Mouse (Mus musculus) kidney, adult 10 weeks (tissue): ENCODE results near the gene 1700001F09Rik. TPM values are rescaled to one million over a fixed set of nuclear protein-coding genes. Genes with fewer than 3 reads are reported as not detected.

Source experiments
- polyA plus RNA-seq: library from polyadenylated mRNA; stranded (reverse); fragments of 350-450 nt; fragmentation: Illumina TruSeq; extraction: RNeasy Lipid Tissue Mini Kit (QIAGEN cat#74804); gene quantifications from one replicate; pipeline ENCODE4 v1.2.3, GENCODE M21; 2014; ENCODE audit warnings: low read depth, low replicate concordance

The 1700001F09Rik gene
- polyA plus RNA-seq: not detected

DNA sequence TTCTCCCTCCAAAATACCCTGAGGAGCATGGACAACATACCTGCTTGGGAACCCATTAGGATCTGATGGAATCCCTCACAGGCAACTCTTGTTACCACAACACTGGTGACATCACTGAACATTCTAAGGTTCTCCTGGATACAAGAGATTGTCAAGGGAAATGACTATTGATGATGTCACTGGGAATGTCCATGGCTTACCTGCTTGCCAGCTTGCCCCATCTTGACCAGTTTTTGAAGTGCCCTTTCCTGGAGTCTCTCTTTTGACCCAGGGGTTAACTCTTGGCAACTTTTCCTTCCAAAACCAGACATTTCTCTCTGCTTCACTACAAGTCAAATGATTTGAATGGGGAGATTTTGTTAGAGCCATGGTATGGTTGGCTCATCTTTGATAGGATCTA, at the start of gene 1700001F09Rik:
TSS of gene 1700001F09Rik (minus strand) at position 101 of the 400 bp plus-strand sequence.

GRCm38 (mm10) chr14:43293503-43293902, 54.1 kb downstream of the 1700001F09Rik start, which contains the start of gene Gm8127:
TSS of gene Gm8127 (minus strand) at chr14:43293832.

Other genes with a start within 250 kb of the 1700001F09Rik start
- gene Gm8104, start 247.2 kb downstream of the 1700001F09Rik start, polyA plus RNA-seq: not detected
- 0.40 TPM for gene Gm7233, start 167.9 kb downstream of the 1700001F09Rik start, polyA plus RNA-seq
- gene Gm8122, start 112.5 kb downstream of the 1700001F09Rik start, polyA plus RNA-seq: not detected
- gene Gm8126, start 89.2 kb downstream of the 1700001F09Rik start, polyA plus RNA-seq: 4.1 TPM
- 1.5 TPM for gene Gm9732, start 72.8 kb downstream of the 1700001F09Rik start, polyA plus RNA-seq
- gene Gm8127, start 54.0 kb downstream of the 1700001F09Rik start, polyA plus RNA-seq: not detected
- gene Gm8138, start 68.5 kb upstream of the 1700001F09Rik start, polyA plus RNA-seq: 0.32 TPM
- gene Gm5799, start 195.8 kb upstream of the 1700001F09Rik start, polyA plus RNA-seq: 1.5 TPM
- gene Gm17654, start 231.3 kb upstream of the 1700001F09Rik start, polyA plus RNA-seq: not detected